ENCODE assay signal across 27 mouse cellular contexts in the genomic region with DNA sequence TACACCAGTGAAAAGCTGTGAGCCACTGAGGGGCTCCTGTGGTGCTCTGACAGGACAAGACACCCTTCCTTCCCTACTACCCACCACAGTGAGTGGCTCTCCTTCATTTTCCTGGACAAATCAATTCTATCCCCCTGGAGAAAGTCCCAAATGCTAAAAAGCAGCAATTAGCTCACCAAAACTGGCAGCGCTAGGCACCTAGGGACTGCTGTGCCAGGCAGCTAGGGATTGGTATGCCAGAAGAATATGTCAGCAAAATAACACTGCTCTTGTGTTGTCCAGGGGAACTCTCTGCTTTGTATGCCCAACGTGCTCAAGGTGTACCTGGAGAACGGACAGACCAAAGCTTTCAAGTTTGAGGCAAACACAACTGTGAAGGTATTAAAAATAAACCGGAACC. TPM values are rescaled to one million over a fixed set of nuclear protein-coding genes. Genes with fewer than 3 reads are reported as not detected.
A peak's percentile ranks its signal among the peaks of the same experiment; 100 is the strongest.
DNase-seq lines count a peak whose midpoint lies in the region; ATAC-seq and TF ChIP-seq lines count a peak whose summit lies in the region.
"Had no signal": no experiment of that assay in that cellular context is flagged by ENCODE, and none has a peak within 500 bp of the region (broad histone marks: within the 10 kb centered on the region; RNA-seq: fewer than 3 reads in every experiment).

No protein-coding gene starts in this region.

- no peak for TF ChIP-seq CTCF in forebrain, postnatal 0 days (IDR thresholded peaks at IDR 0.05; ENCODE audit: low read depth)
- TF ChIP-seq CTCF in layer of hippocampus, adult 2 months (conservative IDR thresholded peaks at IDR 0.05), result no peak

- no peaks in the 10 kb centered on the region for H3K9me3 ChIP-seq in forebrain, postnatal 0 days (ENCODE audit: low read length)
- no peaks in the 10 kb centered on the region for H3K9me3 ChIP-seq in forebrain, embryonic 12.5 days
- H3K9me3 ChIP-seq: embryonic facial prominence, embryonic 13.5 days; embryonic facial prominence, embryonic 15.5 days; forebrain, embryonic 10.5 days; forebrain, embryonic 13.5 days; forebrain, embryonic 15.5 days; G1E had no signal

- H3K9ac ChIP-seq in forebrain, postnatal 0 days, result no peak overlapping the region
- H3K9ac ChIP-seq in forebrain, embryonic 12.5 days, result no peak overlapping the region
- H3K9ac ChIP-seq: embryonic facial prominence, embryonic 13.5 days; embryonic facial prominence, embryonic 15.5 days; forebrain, embryonic 13.5 days; forebrain, embryonic 15.5 days had no signal

- H3K4me2 ChIP-seq in forebrain, postnatal 0 days (ENCODE audit: low read depth), result no peak overlapping the region
- no peak overlapping the region for H3K4me2 ChIP-seq in forebrain, embryonic 12.5 days
- H3K4me2 ChIP-seq: embryonic facial prominence, embryonic 13.5 days; embryonic facial prominence, embryonic 15.5 days; forebrain, embryonic 13.5 days; forebrain, embryonic 15.5 days had no signal

- H3K27me3 ChIP-seq in forebrain, postnatal 0 days (ENCODE audit: insufficient read depth, low read length), result no peaks in the 10 kb centered on the region
- no peaks in the 10 kb centered on the region for H3K27me3 ChIP-seq in forebrain, embryonic 12.5 days
- H3K27me3 ChIP-seq: embryonic facial prominence, embryonic 13.5 days; embryonic facial prominence, embryonic 15.5 days; forebrain, embryonic 15.5 days; Patski had no signal

- no peaks in the 10 kb centered on the region; the same call in 1 of the 2 replicates for H3K4me1 ChIP-seq in forebrain, postnatal 0 days (ENCODE audit: insufficient read depth)
- no peaks in the 10 kb centered on the region; the same call in 1 of the 2 replicates for H3K4me1 ChIP-seq in forebrain, embryonic 12.5 days

- H3K36me3 ChIP-seq in forebrain, postnatal 0 days (ENCODE audit: insufficient read depth), result no peaks in the 10 kb centered on the region
- H3K36me3 ChIP-seq in forebrain, embryonic 12.5 days (replicated peaks), result no peaks in the 10 kb centered on the region
- H3K36me3 ChIP-seq: embryonic facial prominence, embryonic 13.5 days; embryonic facial prominence, embryonic 15.5 days; forebrain, embryonic 10.5 days; forebrain, embryonic 15.5 days; G1E had no signal

- DNase-seq in forebrain, postnatal 0 days, result peak; percentile 29
- DNase-seq in layer of hippocampus, adult 2 months (ENCODE audit: low spot score in 2 of 2), result peak; percentile 31 to 32
- DNase-seq in layer of hippocampus, adult 9-11 months, result no peak
- peak; percentile 49 to 50 for DNase-seq in right cerebral cortex, postnatal 10 days (ENCODE audit: low spot score in 2 of 2)
- no peak for DNase-seq in right cerebral cortex, postnatal 14 days
- DNase-seq: adrenal gland, adult 8-10 months; adrenal gland, postnatal 14 days; adrenal gland, postnatal 36 days; B cell, adult 2 months; cerebellum, adult 11 months; cerebellum, adult 18-20 months; cerebellum, adult 8-10 months; cerebellum, adult 9-11 months; cerebellum, postnatal 14 days; cerebellum, postnatal 36 days; embryo, embryonic 11 days had no signal

- no peak for ATAC-seq in forebrain, postnatal 0 days
- no peak for ATAC-seq in forebrain, embryonic 12.5 days (ENCODE audit: low FRiP score)
- ATAC-seq: activated CD4-positive, CD25-positive, alpha-beta regulatory T cell, adult 4 months; CD4-positive, CD25-positive, alpha-beta regulatory T cell, adult 4 months; forebrain, embryonic 13.5 days; forebrain, embryonic 15.5 days; Patski had no signal

- no peak overlapping the region for H3K4me3 ChIP-seq in forebrain, postnatal 0 days (ENCODE audit: low read depth, low read length)
- H3K4me3 ChIP-seq in forebrain, embryonic 12.5 days (replicated peaks), result no peak overlapping the region
- no peak overlapping the region for H3K4me3 ChIP-seq in layer of hippocampus, adult 2 months
- H3K4me3 ChIP-seq: embryonic facial prominence, embryonic 13.5 days; embryonic facial prominence, embryonic 15.5 days; erythroblast, embryonic 14.5 days; forebrain, embryonic 10.5 days; forebrain, embryonic 13.5 days; forebrain, embryonic 15.5 days had no signal

- WGBS in forebrain, postnatal 0 days, result 63% methylated on average over 4 of the region's 4 CpGs
- 91% methylated on average over 4 of the region's 4 CpGs for WGBS in forebrain, embryonic 12.5 days

- no peak overlapping the region for H3K27ac ChIP-seq in forebrain, postnatal 0 days (ENCODE audit: low read depth, low read length)
- no peak overlapping the region for H3K27ac ChIP-seq in forebrain, embryonic 12.5 days
- peak overlapping the region; percentile 63; the same call in 1 of the 2 replicates for H3K27ac ChIP-seq in layer of hippocampus, adult 2 months
- H3K27ac ChIP-seq: embryonic facial prominence, embryonic 13.5 days; embryonic facial prominence, embryonic 15.5 days; forebrain, embryonic 10.5 days; forebrain, embryonic 13.5 days; forebrain, embryonic 15.5 days had no signal

RNA-seq across cellular contexts. Expression of gene Trmt10b, which starts 35.4 kb away (rescaled TPM):
- 16.6 and 18.3 TPM in 2 replicates for total RNA-seq in forebrain, postnatal 0 days (2014; rRNA removed)
- 16.9 and 23.8 TPM in 2 replicates for polyA plus RNA-seq in forebrain, postnatal 0 days (2015; fragmentation: Nextera tagmentation; extraction: Ambion mirVana)
- 16.2 TPM in 2 replicates for polyA plus RNA-seq in forebrain, embryonic 12.5 days (2016; fragmentation: Nextera tagmentation; extraction: Ambion mirVana)
- 10 to 100 TPM; 13.8 to 16.1 TPM for total RNA-seq in layer of hippocampus, adult 2 months (2021)

Comparison
In these comparisons a context has a peak if more than half of its experiments do, and no peak if none do; other contexts are left out.
1. DNase-seq: peak in forebrain, postnatal 0 days (single experiment), layer of hippocampus, adult 2 months (2 of 2) and right cerebral cortex, postnatal 10 days (2 of 2); none in layer of hippocampus, adult 9-11 months (single experiment) and right cerebral cortex, postnatal 14 days (single experiment).